ENCODE assay signal across 10 mouse cellular contexts in the genomic region with DNA sequence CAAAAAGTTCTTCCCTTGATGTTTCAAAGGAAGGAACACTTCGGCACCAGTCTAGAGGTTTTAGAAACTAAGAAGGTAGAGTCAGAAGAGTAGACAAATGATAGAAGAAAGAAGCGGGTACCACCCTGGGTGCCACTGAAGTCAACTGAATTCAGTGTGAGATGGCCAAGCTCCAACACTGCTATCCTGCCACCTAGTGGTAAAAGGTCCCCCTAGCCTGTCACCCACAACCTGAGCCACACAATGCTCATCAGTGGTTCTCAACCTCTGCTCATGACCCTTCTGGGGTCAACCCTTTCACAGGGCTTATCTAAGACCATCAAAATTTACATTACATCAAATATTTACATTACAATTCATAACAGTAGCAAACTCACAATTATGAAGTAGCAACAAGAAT.
DNase-seq lines count a peak whose midpoint lies in the region; ATAC-seq and TF ChIP-seq lines count a peak whose summit lies in the region.
"Had no signal": no experiment of that assay in that cellular context is flagged by ENCODE, and none has a peak within 500 bp of the region (broad histone marks: within the 10 kb centered on the region; RNA-seq: fewer than 3 reads in every experiment).

No protein-coding gene starts in this region.

- WGBS in midbrain, postnatal 0 days = 70% methylated on average over 2 of the region's 2 CpGs
- WGBS in midbrain, embryonic 16.5 days = 70% methylated on average over 2 of the region's 2 CpGs

- H3K27me3 ChIP-seq in midbrain, postnatal 0 days (ENCODE audit: insufficient read depth, low read length) = no peaks in the 10 kb centered on the region
- no peaks in the 10 kb centered on the region for H3K27me3 ChIP-seq in midbrain, embryonic 16.5 days (ENCODE audit: control insufficient read depth, insufficient read depth, low read depth, low read length)
- H3K27me3 ChIP-seq: neural tube, embryonic 13.5 days had no signal

- no peak for ATAC-seq in midbrain, postnatal 0 days (ENCODE audit: low FRiP score)
- ATAC-seq in midbrain, embryonic 16.5 days = no peak

- intact Hi-C loops in heart, postnatal 25 days (cut with DNase I) = loop anchor here (5.0 kb wide), 1 partner anchor 142 kb away; no protein-coding TSS in a partner anchor

- no peak overlapping the region for H3K4me3 ChIP-seq in midbrain, postnatal 0 days (ENCODE audit: low read depth, low read length)
- H3K4me3 ChIP-seq in midbrain, embryonic 16.5 days (ENCODE audit: low read depth, low read length) = no peak overlapping the region
- H3K4me3 ChIP-seq: neural tube, embryonic 13.5 days had no signal

- no peaks in the 10 kb centered on the region for H3K9me3 ChIP-seq in midbrain, postnatal 0 days (ENCODE audit: low read length)
- H3K9me3 ChIP-seq in midbrain, embryonic 16.5 days (replicated peaks; ENCODE audit: control insufficient read depth, low read length, poor library complexity, severe bottlenecking) = no peaks in the 10 kb centered on the region
- H3K9me3 ChIP-seq: neural tube, embryonic 13.5 days had no signal

- H3K4me2 ChIP-seq in midbrain, postnatal 0 days (ENCODE audit: low read depth, low read length, poor library complexity, severe bottlenecking) = no peak overlapping the region
- no peak overlapping the region for H3K4me2 ChIP-seq in midbrain, embryonic 16.5 days (ENCODE audit: low read length)
- H3K4me2 ChIP-seq: heart, embryonic 11.5 days; neural tube, embryonic 13.5 days had no signal

- H3K27ac ChIP-seq in midbrain, postnatal 0 days (ENCODE audit: low read depth, low read length) = no peak overlapping the region
- no peak overlapping the region for H3K27ac ChIP-seq in midbrain, embryonic 16.5 days (ENCODE audit: low read length)
- H3K27ac ChIP-seq: neural tube, embryonic 13.5 days had no signal

- peak; percentile 26 for DNase-seq in heart, postnatal 4 days
- no peak for DNase-seq in heart, postnatal 25 days (ENCODE audit: low spot score)
- DNase-seq in midbrain, postnatal 0 days (ENCODE audit: low spot score) = no peak
- peak; percentile 40 to 52 for DNase-seq in adrenal gland, postnatal 36 days
- peak; percentile 13 for DNase-seq in lung, postnatal 14 days
- no peak for DNase-seq in layer of hippocampus, adult 11-12 months (ENCODE audit: low spot score)
- no peak for DNase-seq in layer of hippocampus, adult 9-10 months (ENCODE audit: low spot score)

- no peaks in the 10 kb centered on the region for H3K4me1 ChIP-seq in midbrain, postnatal 0 days (ENCODE audit: insufficient read depth, low read length)
- H3K4me1 ChIP-seq in midbrain, embryonic 16.5 days (ENCODE audit: control insufficient read depth, insufficient read depth, low read length) = no peaks in the 10 kb centered on the region
- H3K4me1 ChIP-seq: neural tube, embryonic 13.5 days had no signal

- TF ChIP-seq CTCF in midbrain, postnatal 0 days (IDR thresholded peaks at IDR 0.05) = peak; percentile 24

- H3K9ac ChIP-seq in midbrain, postnatal 0 days (replicated peaks; ENCODE audit: low read length, poor library complexity, severe bottlenecking) = no peak overlapping the region
- no peak overlapping the region for H3K9ac ChIP-seq in midbrain, embryonic 16.5 days (ENCODE audit: low read depth, low read length)
- H3K9ac ChIP-seq: neural tube, embryonic 13.5 days had no signal

- no peaks in the 10 kb centered on the region for H3K36me3 ChIP-seq in midbrain, postnatal 0 days (ENCODE audit: insufficient read depth, low read length)
- no peaks in the 10 kb centered on the region for H3K36me3 ChIP-seq in midbrain, embryonic 16.5 days (ENCODE audit: control insufficient read depth, insufficient read depth, low read length)
- H3K36me3 ChIP-seq: neural tube, embryonic 13.5 days had no signal

Comparison
In these comparisons a context has a peak if more than half of its experiments do, and no peak if none do; other contexts are left out.
1. DNase-seq: peak in heart, postnatal 4 days (single experiment), adrenal gland, postnatal 36 days (2 of 2) and lung, postnatal 14 days (single experiment); none in heart, postnatal 25 days (single experiment), midbrain, postnatal 0 days (single experiment), layer of hippocampus, adult 11-12 months (single experiment) and layer of hippocampus, adult 9-10 months (single experiment).